9 mouse cellular contexts compared by ENCODE assay signal in genomic region chr15:96639630-96640029, GRCm38 (mm10). TPM values are rescaled to one million over a fixed set of nuclear protein-coding genes. Genes with fewer than 3 reads are reported as not detected.
A peak's percentile ranks its signal among the peaks of the same experiment; 100 is the strongest.
DNase-seq lines count a peak whose midpoint lies in the region; ATAC-seq and TF ChIP-seq lines count a peak whose summit lies in the region.
"Had no signal": no experiment of that assay in that cellular context is flagged by ENCODE, and none has a peak within 500 bp of the region (broad histone marks: within the 10 kb centered on the region; RNA-seq: fewer than 3 reads in every experiment).

No protein-coding gene starts in this region.

- TF ChIP-seq CTCF in stomach, postnatal 0 days (IDR thresholded peaks at IDR 0.05; ENCODE audit: low read depth): no peak

- H3K4me3 ChIP-seq in limb, embryonic 15.5 days: 0 out of 2 replicates have a peak overlapping the region, but pooled peaks have one; percentile 72
- peak overlapping the region; percentile 66 for H3K4me3 ChIP-seq in stomach, postnatal 0 days (ENCODE audit: low read depth, low read length)

- H3K9me3 ChIP-seq in limb, embryonic 15.5 days: no peaks in the 10 kb centered on the region
- no peaks in the 10 kb centered on the region for H3K9me3 ChIP-seq in stomach, postnatal 0 days (ENCODE audit: control insufficient read depth, low read length)

- ATAC-seq in limb, embryonic 15.5 days (ENCODE audit: insufficient number of reproducible peaks, low FRiP score, low TSS enrichment, low read depth): no peak
- ATAC-seq in stomach, postnatal 0 days (ENCODE audit: low FRiP score, low TSS enrichment): no peak
- ATAC-seq in erythroblast, adult 5-6 weeks (replicated peaks; ENCODE audit: low FRiP score, poor library complexity, severe bottlenecking): no peak

- no peak for TF ChIP-seq EP300 in stomach, postnatal 0 days (optimal IDR thresholded peaks at IDR 0.05)

- no peak overlapping the region for H3K27ac ChIP-seq in limb, embryonic 15.5 days
- H3K27ac ChIP-seq in stomach, postnatal 0 days (replicated peaks): no peak overlapping the region

- H3K36me3 ChIP-seq in limb, embryonic 15.5 days: 0 out of 2 replicates have a peak, but pooled peaks cover 6% of the 10 kb centered on the region
- H3K36me3 ChIP-seq in stomach, postnatal 0 days (ENCODE audit: control insufficient read depth, insufficient read depth, low read length): no peaks in the 10 kb centered on the region

- H3K27me3 ChIP-seq in limb, embryonic 15.5 days: no peaks in the 10 kb centered on the region
- H3K27me3 ChIP-seq in stomach, postnatal 0 days (ENCODE audit: control insufficient read depth, insufficient read depth, low read length): no peaks in the 10 kb centered on the region

- peaks cover 42% of the 10 kb centered on the region for H3K4me1 ChIP-seq in limb, embryonic 15.5 days
- 0 out of 2 replicates have a peak, but pooled peaks cover 2% of the 10 kb centered on the region for H3K4me1 ChIP-seq in stomach, postnatal 0 days (replicated peaks; ENCODE audit: control insufficient read depth, insufficient read depth)

- WGBS in limb, embryonic 15.5 days: 70% methylated on average over 8 of the region's 8 CpGs
- WGBS in stomach, postnatal 0 days: 75% methylated on average over 8 of the region's 8 CpGs

- DNase-seq in cerebellum, postnatal 14 days: peak; percentile 21 to 37
- DNase-seq in cerebellum, postnatal 4 days (ENCODE audit: low spot score in 2 of 2): no peak
- DNase-seq in right cerebral cortex, postnatal 25 days: peak; percentile 25
- DNase-seq in right cerebral cortex, postnatal 4 days: no peak
- DNase-seq in stomach, postnatal 0 days (ENCODE audit: low spot score): no peak
- no peak for DNase-seq in adrenal gland, adult 18-20 months (ENCODE audit: low spot score in 2 of 2)
- DNase-seq: layer of hippocampus, postnatal 36 days had no signal

- peak overlapping the region; percentile 94; the same call in 1 of the 2 replicates for H3K4me2 ChIP-seq in limb, embryonic 15.5 days
- H3K4me2 ChIP-seq in stomach, postnatal 0 days (replicated peaks; ENCODE audit: low read depth): peak overlapping the region; percentile 95

- H3K9ac ChIP-seq in limb, embryonic 15.5 days: no peak overlapping the region
- no peak overlapping the region for H3K9ac ChIP-seq in stomach, postnatal 0 days (ENCODE audit: low read length)

RNA-seq across cellular contexts. Expression of gene Slc38a1, which starts 3.1 kb away (rescaled TPM):
- polyA plus RNA-seq in limb, embryonic 15.5 days (2015; fragmentation: Nextera tagmentation; extraction: Ambion mirVana): 48.0 and 54.0 TPM in 2 replicates
- 34.4 and 38.5 TPM in 2 replicates for polyA plus RNA-seq in stomach, postnatal 0 days (2015; fragmentation: Nextera tagmentation; extraction: Ambion mirVana)
- total RNA-seq in erythroblast, adult 5-6 weeks (2015; ENCODE audit: low replicate concordance): 15.3 and 27.3 TPM in 2 replicates
- total RNA-seq in erythroblast, adult 5-6 weeks (2017; ENCODE audit: low replicate concordance): 6.6 TPM in 2 replicates
- 10 to 100 TPM; 23.6 to 28.5 TPM for total RNA-seq in adrenal gland, adult 18-20 months (2021)

RNA-seq across cellular contexts. Expression of gene Slc38a2, which starts 59.9 kb away (rescaled TPM):
- 116 and 117 TPM in 2 replicates for polyA plus RNA-seq in limb, embryonic 15.5 days (2015; fragmentation: Nextera tagmentation; extraction: Ambion mirVana)
- 55.3 and 63.0 TPM in 2 replicates for polyA plus RNA-seq in stomach, postnatal 0 days (2015; fragmentation: Nextera tagmentation; extraction: Ambion mirVana)
- total RNA-seq in erythroblast, adult 5-6 weeks (2015; ENCODE audit: low replicate concordance): 34.4 and 44.7 TPM in 2 replicates
- total RNA-seq in erythroblast, adult 5-6 weeks (2017; ENCODE audit: low replicate concordance): 22.3 and 29.1 TPM in 2 replicates
- total RNA-seq in adrenal gland, adult 18-20 months (2021): 100 to 1,000 TPM; 103 to 210 TPM

Comparison
In these comparisons a context has a peak if more than half of its experiments do, and no peak if none do; other contexts are left out.
1. DNase-seq: peak in cerebellum, postnatal 14 days (2 of 2) and right cerebral cortex, postnatal 25 days (single experiment); none in cerebellum, postnatal 4 days (0 of 2), right cerebral cortex, postnatal 4 days (single experiment), stomach, postnatal 0 days (single experiment) and adrenal gland, adult 18-20 months (0 of 2).